Mouse (Mus musculus): ENCODE data around the gene 2410141K09Rik. TPM values are rescaled to one million over a fixed set of nuclear protein-coding genes. Genes with fewer than 3 reads are reported as not detected.

2410141K09Rik gene
- total RNA-seq (2023), result not detected

GRCm38 (mm10) chr13:66441018-66441417, at the start of gene 2410141K09Rik:
TSS of gene 2410141K09Rik (minus strand) at chr13:66441118.

Other genes starting within 250 kb of the 2410141K09Rik start
- not detected for gene Gm10772, start 213.5 kb downstream of the 2410141K09Rik start, total RNA-seq (2023)